Mouse (Mus musculus) telencephalon, adult 2 months (tissue): ENCODE data around the gene Olfr786.

Experiments used
- DNase-seq: peaks from one replicate; pipeline ENCODE4 v3.0.0-alpha.2; 2011; ENCODE audit warnings: low read depth, low spot score

Olfr786 gene

DNA sequence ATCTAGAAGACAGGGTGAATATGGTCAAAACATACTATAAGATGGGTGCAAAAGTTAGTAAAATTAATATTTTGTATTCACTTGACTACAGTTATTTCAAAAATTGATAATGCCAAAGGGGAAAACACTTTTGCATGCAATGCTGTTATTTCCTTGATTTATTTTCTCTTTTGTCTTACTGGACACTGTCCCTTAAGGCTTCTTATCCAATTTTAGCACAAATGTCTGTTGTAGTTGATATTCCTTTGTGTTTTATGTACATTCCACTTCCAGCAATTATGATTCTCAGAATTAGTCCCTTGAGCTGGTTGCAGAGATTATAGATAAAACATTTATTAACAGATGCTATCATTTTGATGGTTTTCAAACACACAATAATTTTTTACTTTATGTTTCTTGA is at the start of gene Olfr786:
Gene Olfr786 (plus strand): TSS at position 301 of the 400 bp plus-strand sequence.
- DNase-seq, result no peak

DNA sequence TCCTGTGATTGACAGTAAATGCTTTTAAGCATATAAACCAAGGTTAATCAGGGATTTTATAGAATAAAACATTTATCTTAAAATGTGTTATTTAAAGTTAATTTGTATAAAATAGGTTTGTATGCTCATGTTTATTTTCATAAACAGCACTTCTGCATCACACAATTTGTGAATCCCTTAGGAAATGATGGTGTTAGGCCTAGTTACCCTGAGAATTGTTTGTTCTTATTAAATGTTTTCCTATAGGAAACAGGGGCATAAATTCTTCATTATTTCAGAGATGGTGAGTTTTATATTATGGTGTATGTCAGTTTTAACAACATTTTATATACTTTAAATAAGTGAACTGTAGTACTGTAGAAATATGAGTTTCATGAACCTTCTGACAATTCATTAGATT is 43.3 kb upstream of the Olfr786 start, which contains the start of gene Olfr784:
Gene Olfr784 (plus strand): TSS at position 301 of the 400 bp plus-strand sequence.
- DNase-seq, result no peak

DNA sequence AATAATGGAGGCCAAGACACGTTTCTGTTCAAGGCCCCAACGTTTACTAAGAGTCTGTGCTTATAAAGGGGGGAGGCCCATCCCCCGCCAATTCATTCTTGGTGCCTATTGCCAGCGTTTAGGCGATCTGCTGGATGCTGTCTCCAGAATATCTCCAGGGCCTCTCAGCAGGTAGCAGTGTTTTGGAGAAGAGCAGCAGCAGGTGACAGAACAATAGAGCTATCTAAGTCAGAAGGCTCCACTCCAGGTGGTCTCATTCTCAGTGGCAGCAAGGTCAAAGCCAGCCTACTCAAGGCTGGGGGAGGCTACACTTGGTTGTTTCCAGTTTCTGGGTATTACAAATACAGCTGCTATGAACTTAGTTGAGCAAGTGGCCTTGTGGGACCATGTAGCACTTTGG is 26.2 kb upstream of the Olfr786 start:
- no peak for DNase-seq

GRCm38 (mm10) chr10:129405126-129405525 is 22.0 kb upstream of the Olfr786 start, which contains the start of gene Olfr785:
Gene Olfr785 (plus strand): TSS chr10:129405426.
- DNase-seq, result no peak

GRCm38 (mm10) chr10:129461562-129461961 is 34.5 kb downstream of the Olfr786 start, which contains the start of gene Olfr787:
Gene Olfr787 (plus strand): TSS chr10:129461862.
- DNase-seq, result no peak

GRCm38 (mm10) chr10:129470698-129471097 is 43.6 kb downstream of the Olfr786 start, which contains the start of gene Olfr788:
Gene Olfr788 (plus strand): TSS chr10:129470998.
- no peak for DNase-seq

DNA sequence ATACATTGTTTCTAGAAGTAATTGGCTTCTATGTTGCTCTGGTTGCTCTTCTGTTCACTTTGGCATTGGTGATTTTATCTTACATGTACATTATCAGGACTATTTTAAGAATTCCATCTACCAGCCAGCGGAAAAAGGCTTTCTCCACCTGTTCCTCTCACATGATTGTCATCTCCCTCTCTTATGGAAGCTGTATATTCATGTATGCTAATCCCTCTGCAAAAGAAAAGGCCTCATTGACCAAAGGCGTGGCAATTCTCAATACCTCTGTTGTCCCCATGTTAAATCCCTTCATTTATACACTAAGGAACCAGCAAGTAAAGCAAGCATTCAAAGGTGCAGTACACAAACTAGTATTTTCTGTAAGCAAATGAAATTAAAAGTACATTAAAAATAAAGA is 46.1 kb downstream of the Olfr786 start:
- DNase-seq, result no peak

DNA sequence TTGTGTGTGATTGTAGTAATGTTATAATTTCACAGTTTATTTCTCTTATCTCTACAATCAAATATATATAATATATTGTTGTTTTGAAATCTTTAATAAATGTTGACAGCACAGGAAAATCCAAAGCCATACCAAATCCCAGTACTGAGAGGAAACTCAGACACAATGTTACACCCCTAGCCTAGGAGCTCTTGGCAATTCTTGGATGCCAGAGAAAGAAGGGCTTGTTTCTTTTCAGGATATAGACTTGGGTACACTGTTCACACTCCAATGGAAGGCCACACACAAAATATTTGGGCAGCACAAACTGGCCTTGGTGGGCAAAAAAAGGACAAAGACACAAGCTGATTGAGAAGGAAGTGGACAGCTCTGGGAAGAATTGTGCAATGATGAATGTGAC is 46.6 kb downstream of the Olfr786 start:
- no peak for DNase-seq

DNA sequence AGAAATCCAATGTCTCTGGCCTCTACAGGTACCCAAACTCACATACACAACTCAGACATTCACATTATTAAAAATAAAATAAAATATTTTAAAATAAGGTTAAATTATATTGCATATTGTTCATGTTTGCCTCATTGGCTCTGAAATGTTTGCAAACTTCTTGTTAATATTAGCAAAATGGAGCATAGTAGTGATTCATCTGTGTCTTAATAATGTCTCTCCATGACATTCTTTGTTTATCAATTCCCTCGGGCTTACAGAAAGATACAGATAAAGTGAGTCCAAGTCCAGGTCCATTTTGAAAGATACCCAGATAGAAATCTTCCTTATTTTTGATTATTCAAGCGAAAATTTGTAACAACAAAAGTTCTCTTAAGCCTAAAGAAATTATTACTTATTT is 57.3 kb downstream of the Olfr786 start, which contains the start of gene Olfr789:
Gene Olfr789 (plus strand): TSS at position 301 of the 400 bp plus-strand sequence.
- DNase-seq, result no peak
